Mouse (Mus musculus) CD8-positive naive resting alpha-beta T cell, adult 57 days (primary cell): ENCODE data around the gene Trabd. TPM values are rescaled to one million over a fixed set of nuclear protein-coding genes. Genes with fewer than 3 reads are reported as not detected.

Source experiments
- total RNA-seq: library from RNA; stranded (reverse); gene quantifications from one replicate; pipeline ENCODE4 v1.2.4, GENCODE M21; 2023

Gene Trabd
- 39.5 TPM for total RNA-seq

GRCm38 (mm10) chr15:89074613-89075477, at the start of gene Trabd:
Gene Trabd (plus strand): TSS chr15:89075124.

GRCm38 (mm10) chr15:89059161-89059931, 15.6 kb upstream of the Trabd start, which contains the start of gene Panx2:
Gene Panx2 (plus strand): TSS chr15:89059734.

GRCm38 (mm10) chr15:89088607-89089247, 13.8 kb downstream of the Trabd start, which contains the start of gene Selenoo:
Gene Selenoo (plus strand): TSS chr15:89089084.

GRCm38 (mm10) chr15:89122649-89123366, 47.9 kb downstream of the Trabd start, which contains the start of gene Tubgcp6:
Gene Tubgcp6 (minus strand): TSS chr15:89123112.

GRCm38 (mm10) chr15:89128382-89129350, 53.7 kb downstream of the Trabd start, which contains the start of gene Hdac10:
Gene Hdac10 (minus strand): TSS chr15:89128700.

Other genes with a start within 250 kb of the Trabd start
- gene Pim3, start 212.9 kb upstream of the Trabd start, total RNA-seq, result 67.4 TPM
- gene Ttll8, start 120.7 kb upstream of the Trabd start, total RNA-seq, result not detected
- gene Mlc1, start 96.1 kb upstream of the Trabd start, total RNA-seq, result not detected
- not detected for gene Mov10l1, start 92.2 kb upstream of the Trabd start, total RNA-seq
- not detected for gene Panx2, start 15.4 kb upstream of the Trabd start, total RNA-seq
- 22.8 TPM for gene Selenoo, start 14.0 kb downstream of the Trabd start, total RNA-seq
- gene Tubgcp6, start 48.0 kb downstream of the Trabd start, total RNA-seq, result 33.7 TPM
- 13.4 TPM for gene Hdac10, start 53.6 kb downstream of the Trabd start, total RNA-seq
- 0.37 TPM for gene Mapk12, start 65.6 kb downstream of the Trabd start, total RNA-seq
- 7.1 TPM for gene Mapk11, start 74.5 kb downstream of the Trabd start, total RNA-seq
- 1.8 TPM for gene Plxnb2, start 105.7 kb downstream of the Trabd start, total RNA-seq
- 24.3 TPM for gene Dennd6b, start 121.4 kb downstream of the Trabd start, total RNA-seq
- 38.3 TPM for gene Ppp6r2, start 136.4 kb downstream of the Trabd start, total RNA-seq
- gene Sbf1, start 240.2 kb downstream of the Trabd start, total RNA-seq, result 424 TPM
- gene Adm2, start 247.6 kb downstream of the Trabd start, total RNA-seq, result not detected